Mouse (Mus musculus): ENCODE data around the gene Lrrc25.

The Lrrc25 gene

DNA sequence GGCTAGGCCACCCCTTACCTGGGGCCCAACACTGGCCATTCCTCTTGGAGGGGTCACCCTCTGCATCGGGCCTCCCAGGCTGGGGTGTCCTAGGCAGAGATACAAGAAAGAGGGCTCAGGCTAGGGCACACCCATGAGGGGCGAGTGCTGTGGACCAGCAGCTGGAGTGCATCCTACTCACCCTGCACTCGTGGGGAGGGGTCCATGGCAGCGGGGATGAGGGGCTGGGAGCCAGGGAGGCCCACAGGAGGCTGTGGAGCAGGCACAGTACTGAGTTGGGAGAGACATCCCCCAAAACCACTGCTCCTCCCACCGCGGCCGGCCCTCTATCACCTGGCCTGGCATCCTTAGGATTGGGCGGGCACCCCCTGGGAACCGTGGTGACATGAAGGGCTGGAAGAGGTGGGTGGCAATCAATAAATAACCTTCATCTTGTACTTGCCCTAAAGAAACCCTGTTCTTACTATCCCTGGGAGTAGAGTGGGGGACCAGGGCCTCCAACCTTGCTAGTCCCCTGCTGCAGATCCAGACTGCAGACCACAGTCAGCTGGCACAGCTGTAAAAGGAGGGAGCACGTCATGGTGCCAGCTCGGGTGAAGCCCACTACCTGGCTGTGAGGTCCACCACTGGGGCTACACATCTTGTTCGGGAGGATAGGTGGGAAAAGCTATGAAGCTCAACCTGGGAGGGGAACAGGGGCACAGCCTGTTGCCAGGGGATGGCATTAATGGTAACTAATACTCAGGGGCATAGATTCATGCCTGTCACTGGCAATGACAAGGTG lies 16.3 kb upstream of the Lrrc25 start:
- no peak for DNase-seq

DNA sequence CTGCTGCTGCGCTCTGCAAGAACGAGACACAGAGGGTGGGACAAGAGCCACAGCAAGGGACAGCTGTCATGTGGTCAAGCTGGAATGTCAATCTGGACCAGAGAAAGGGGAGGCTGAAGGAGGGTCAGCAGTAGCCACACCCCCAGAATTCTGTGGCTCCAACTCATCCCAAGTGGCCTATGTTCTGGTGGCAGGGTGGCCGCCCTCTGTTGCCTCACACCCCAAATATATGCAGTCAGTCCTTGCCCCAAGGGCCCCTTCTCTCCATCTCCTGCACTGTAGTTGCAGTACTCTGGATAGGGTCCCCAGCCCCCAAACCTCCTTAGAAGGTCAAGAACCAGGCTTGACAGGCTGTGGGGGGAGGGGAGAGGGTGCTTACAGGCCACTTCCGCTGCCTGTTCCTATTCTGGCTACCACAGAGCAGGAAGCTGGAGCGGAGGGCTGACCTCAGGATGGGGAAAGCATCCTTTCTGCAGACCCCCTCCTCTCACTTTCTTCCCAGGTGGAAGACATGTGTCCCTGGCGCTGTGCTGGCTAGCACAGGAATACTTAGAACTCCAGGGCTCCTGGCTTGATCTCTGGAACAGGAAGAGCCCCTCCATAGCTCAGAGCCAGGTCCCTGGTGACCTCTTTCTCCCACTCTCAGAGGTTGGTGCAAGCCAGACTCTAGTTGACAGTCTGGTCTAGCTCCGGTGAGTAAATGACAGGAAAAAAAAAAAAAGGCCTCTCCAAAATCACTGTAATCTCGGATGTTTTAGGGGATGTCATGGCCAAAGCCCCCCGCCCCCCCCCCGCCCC lies 15.3 kb upstream of the Lrrc25 start:
- DNase-seq, result no peak

DNA sequence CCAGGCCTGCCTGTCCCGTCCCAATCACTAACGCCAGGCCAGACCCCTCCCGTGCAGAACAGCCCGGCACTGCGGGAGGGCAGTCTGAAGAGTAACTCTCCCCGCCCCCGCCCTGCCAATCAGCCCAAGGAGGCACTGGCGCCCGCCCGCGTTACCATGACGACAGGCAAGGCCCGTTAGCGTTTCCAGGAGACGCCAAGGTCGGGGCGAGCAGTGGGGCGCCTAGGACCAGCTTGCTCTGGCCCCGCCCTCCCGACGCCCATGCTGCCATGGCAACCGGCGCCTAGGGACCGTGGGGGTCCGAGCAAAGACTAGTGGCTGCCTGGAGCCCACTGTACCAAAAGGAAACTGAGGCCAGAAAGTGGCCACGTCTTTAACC lies 14.7 kb upstream of the Lrrc25 start:
- peak; percentile 70 to 84 for DNase-seq

DNA sequence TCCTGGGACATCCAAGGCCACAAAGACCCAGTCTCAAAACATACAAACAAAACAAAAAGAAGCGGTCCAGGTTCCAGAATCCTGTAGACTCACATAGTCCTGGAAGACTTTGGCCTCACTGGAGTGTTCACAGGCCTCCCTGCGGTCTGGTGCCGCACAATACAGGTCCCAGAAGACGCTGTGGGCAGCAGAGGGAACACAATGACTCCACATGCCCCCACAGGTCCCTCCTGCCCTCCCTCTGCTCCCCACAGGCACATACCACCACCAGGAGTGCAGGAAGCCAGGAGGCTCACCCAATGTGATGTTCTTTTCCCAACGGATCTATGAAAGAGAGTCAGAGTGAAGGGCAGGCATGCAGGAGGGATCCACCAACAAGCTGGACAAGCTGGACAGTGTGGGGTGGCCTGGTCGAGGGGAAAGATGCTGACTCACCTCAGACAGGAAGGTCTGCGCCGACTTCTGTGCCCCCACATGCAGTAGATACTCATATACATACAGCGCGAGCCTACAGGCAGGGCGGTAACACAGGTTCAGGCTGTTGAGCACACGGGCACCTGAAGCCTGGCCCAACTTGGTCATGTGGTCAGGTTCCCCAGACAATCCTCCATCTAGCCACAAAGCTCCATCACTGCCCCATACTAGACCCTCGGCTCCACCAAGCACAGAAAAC lies 13.7 kb upstream of the Lrrc25 start:
- no peak for DNase-seq

DNA sequence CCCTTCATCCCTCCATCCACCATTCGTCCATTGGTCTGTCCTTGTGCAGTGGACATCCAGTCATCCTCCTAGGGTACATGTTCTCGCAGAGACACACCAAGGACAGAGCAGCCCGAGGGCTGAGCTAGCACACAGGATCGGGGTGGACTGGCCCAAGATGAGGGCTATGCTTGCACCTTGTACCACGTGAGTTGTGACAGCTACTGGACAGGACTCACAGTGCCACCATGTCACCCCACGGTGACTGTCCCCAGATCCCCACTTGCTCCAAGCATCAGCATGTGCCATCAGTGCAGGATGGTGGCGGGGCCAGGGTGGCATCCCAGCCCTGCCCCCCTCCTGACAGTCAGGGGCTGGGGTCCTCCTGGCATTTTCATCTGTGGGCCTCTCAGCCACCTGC lies 11.4 kb upstream of the Lrrc25 start:
- no peak for DNase-seq

DNA sequence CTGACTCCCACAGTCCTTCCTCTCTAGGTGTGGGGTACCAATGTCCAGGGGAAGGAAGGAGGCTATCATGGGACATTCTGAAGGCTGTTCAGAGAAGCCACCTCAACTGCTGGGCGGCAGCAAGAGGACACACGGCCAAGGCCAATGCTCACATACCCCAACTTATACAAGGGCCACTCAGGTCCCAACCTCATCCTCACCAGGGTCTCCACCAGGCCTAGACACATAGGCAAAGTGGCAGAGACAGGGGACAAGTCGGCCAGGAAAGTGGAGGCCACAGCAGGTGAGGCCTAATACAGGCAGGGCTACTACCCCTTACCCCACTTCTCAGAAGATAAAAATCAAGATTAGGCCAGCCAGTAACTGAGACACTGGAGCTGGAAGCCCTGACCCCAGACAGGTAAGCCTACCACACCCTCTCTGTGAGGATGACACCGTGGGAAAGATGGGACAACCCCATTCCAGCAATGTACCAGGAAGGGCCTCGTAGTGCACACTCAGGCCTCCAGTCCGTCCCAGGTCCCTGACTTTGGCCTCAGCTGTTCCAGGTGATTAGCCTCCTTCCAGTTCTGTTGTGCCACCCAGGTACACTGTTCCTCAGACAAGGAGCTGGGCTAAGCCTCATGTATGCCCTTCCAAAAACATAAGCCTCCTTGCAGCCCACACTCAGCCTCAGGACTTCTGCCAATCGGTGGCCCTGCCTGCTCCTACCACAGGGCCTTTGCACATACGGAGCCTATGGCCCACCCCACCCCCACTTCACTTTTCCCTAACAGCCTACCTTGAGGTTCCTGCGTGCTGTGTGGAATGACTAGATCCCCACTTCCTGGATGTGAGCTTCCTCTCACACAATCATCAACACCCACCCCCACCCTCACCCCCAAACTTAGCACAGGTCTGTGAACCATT lies 9.8 kb upstream of the Lrrc25 start:
- no peak for DNase-seq

DNA sequence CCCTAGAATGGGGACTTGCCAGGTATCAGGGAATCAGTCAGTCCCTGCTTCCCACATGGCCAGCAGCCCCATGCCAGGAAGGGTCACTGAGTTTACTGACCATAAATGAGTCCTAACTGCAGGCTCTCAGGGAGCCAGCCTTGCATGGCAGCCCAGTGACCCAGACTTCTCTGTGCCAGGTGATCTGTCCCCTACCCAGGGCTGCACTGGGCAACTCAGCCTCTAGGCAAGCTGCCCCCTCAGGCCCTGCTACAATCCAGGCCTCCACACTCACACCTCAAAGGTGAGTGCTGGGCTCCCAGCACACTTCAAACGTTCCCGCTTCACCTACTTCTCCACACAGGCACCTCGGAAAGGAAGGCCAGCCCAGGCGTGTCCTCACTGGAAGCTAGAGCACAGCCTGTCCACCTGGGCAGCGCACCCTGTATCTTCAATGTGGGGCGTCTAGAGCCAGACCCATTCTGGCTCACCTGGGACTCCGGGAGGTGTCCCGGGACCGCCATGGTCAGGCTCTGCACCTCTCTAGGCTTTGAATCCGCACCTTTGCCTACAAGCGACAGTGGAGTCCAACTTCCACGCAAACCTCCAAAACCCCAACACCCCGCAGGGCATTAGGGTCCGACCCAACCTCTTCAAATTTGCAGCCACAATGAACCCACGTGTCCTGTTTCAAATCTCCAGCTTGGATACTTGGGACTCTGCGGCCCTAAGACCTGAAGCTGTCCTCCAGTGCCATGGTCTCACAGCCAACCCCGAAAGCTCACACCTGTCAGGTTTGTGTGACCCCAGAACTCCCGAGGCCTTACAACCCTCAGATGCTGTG lies 9.0 kb upstream of the Lrrc25 start:
- no peak for DNase-seq

DNA sequence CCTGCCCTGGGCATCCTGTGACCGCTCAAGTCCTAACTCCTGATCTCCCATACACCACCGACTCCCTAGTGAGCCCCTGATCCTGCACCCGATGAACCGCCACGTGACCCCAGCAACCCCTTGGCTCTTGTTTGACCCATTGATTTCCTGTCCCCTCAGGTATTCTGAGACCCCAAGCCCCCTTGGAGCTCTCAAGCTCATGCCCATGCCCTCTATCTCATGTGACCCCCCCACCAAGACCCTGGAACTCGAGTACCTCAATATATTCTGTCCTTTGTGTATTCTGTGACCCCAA lies 8.4 kb upstream of the Lrrc25 start:
- DNase-seq, result peak in 1 of 2 experiments; percentile 13

DNA sequence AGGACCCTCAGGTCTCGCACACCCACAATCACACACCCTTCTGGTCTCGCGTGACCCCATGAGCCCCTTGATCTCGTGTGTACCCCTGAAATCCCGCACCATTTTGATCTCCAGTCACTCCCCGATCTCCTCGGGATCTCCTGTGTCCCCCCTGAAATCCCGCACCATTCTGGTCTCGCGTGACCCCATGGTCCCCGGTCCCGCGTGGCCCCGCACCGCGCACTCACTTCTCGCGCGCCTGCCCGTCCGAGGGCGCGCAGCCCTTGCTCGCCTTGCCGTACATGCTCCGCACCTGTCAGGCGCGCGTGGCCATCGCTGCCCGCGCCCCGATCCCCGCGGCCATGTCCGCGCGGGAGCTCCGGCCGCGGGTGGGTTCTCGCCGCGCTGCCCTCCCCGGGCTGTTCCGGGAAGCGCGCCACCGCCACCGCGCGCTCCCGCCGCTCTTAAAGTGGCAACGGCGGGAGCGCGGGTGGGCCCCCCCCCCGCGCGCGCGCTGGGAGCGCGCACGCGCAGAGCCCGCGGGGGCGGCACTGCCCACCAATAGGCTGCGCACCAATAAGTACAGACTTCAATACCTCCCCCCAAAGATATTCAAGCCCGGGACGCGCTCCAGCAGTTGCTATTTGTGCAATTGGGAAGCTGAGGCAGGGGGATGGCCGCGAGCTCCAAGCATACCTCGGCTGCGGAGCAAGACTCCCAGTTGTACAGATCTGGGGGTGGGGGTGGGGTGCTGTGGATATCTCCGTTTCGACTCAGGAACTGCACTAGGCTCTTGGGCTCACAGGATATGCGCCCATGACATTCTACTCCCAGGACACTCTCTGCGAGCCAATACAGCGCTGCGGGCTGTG lies 7.8 kb upstream of the Lrrc25 start:
- DNase-seq, result peak; percentile 45 to 64

DNA sequence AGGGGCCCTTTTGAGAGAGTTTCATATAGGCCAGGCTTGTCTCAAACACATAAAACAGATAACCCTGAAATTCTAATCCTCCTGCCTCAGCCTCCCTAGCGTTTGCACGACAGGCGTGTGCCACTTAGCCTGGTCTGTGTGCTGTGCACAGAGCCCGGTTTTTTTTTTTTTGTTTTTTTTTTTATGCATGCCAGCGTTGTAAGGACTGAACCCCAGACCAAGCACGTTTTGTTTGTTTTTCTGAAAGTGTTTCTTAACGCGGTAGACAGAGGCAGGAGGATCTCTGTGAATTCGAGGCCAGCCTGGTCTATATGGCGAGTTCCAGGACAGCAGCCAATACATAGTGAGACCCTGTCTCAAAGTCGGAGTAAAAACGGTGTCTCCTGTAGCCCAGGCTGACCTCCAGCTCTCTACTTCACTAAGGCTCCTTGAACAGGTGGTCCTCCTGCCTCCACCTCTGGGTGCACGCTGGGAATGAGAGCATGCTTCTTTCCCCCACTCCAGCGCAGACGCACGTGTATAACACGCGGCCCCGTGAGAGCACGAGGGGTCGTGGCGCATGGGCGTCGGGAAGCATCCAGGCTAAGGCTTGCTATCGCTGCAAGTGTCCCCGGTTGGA lies 7.1 kb upstream of the Lrrc25 start, which contains the start of gene Ssbp4:
TSS of gene Ssbp4 (minus strand) at position 124 of the 619 bp plus-strand sequence.
- peak in 1 of 2 experiments; percentile 10 for DNase-seq

DNA sequence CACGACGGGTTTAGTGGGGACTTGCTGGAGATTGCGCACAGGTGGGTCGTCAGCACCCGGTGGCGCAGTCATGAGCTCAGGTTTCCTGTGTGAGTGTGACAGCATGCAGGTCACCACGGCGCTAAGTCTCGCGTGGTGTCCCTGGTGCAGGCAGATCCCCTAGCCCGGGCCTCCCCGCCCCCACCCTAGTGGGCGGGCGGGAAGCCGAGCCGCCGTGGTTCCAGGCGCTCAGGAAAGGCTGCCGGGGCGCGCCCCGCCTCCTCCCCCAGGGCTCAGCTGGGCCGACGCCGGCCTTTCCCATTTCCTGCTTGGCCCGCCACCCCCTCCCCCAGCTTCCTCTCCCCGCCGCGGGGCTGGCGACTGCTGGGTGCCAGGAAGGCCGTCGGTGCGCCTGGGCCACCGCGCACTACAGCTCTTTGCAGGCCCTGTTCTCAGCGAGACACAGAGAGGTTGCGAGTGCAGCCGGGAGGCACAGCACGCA lies 6.5 kb upstream of the Lrrc25 start:
- DNase-seq, result peak in 1 of 2 experiments; percentile 16

DNA sequence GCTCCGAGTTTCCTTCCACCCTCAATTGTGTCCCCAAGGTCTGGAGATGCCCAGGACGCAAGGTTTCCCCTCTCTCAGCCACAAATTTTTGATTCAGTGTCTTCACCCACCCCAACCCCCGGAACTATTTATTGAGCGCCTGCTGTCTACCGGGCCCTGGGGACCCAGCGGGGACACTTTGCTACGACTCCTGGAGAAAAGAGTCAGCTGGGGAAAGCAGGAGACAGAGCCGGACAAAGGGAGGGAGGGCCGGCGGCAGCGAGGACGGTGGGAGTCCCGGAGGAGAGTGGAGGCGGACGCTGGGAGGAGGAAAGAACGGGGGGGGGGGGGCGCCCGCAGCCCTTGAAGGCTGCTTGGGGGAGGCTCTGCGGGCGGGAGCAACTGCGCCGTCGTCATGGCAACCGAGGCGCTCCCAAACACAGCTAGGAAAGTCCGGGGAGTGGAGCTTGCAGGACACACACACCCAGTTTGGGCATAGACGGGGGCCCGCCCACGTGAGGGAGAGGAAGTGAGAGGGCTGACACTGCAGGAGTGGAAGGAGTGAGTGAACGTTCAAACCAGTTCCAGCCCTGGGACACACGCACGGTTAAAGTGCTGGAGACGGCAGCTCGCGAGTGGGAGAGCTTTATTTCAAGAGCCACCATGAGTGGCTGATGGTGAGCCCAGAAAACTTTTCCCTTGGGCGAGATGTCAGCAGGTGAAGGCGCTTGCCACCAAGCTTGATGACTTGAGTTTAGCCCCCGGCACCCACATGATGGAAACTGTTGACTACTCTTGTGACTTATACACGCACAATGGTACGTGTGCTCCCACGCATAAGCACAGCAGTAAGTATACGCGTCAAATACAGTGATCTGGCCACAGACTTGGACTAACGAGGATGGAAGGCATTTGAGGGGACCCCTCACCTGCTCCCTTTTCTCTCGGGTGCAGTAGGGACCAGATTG lies 5.8 kb upstream of the Lrrc25 start:
- peak in 1 of 2 experiments; percentile 19 for DNase-seq

DNA sequence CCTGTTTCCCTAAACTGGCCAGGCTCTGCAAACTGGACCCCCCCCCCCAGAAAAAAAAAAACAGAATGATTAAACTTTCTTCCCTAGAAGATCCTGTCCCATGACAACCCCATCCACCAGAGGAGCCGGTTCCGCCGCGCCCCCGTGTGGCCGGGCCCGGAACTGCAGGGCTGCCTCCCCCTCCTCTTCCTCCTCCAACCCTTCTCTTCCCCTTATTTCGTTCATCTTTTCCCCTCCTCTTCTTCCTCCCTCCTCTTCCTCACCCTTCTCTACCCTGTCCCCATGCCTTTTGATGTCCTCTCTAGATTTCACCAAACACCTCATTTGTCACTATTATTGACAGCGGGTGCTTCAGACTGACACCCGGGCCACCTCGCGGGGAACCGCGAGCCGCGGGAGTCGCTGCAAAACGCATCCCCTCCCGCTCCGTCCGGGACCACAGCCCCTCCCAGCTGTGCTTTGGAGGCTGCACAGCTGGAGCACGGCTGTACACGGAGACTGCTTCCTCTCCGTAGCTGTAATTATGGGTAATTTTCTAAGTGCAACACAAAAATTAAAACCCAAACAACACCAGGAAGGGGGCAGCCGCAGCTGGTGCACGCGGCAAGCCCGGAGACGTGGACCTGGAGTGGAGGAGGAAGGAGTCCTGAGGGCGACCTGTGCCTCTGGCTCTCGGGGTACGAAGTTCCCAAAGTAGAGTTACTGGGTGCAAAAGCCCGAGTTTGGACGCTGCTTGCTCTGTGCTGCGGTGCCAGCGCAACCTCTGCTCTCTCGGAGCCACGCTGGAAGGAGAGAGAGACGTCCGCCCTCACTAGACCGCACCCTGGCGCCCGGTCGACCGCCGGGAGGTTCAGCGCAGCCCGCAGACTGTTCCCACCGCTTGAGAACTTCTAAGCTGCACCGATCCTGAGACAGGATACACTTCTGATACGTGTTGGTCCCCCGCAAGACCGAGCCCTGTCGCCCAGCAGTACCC lies 4.9 kb upstream of the Lrrc25 start:
- peak; percentile 74 to 81 for DNase-seq

DNA sequence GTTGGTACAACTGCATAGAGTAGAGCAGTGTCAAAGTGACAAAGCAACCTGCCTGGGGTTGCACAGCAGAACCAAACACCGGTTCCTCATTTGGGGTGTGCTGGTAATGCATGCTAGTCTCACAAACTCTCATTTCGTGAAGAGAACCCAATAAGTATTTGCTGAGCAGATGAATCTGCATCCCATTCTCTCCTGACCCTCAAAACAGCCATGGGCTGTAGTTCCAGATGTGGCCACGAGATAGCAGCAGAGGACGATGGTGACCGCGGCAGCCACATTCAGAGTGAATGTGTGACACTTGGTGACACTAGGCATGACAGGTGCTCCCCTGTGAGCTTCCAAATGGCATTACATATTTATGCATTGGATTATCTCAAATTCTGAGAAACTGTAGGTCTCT lies 4.1 kb upstream of the Lrrc25 start:
- DNase-seq, result peak; percentile 87 to 91

DNA sequence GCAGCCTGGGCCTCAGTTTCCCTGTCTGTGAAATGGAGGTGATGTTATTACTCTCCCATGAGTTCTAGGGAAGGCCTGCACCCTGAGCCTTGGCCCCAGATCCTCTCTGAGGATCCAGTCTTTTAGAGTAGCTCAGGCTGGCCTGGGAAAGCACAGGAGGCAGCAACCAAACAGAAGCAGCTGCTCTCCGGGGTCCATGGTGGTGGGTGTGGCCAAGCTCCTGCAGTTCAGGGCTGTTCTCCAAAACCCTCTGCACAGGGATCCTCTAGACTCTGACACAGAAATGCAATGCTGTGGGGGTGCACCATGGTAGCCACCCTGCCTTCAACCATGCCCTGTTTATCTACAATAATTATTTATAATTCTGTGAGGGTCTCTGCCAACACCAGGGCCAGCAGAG lies 2.2 kb upstream of the Lrrc25 start:
- DNase-seq, result no peak

DNA sequence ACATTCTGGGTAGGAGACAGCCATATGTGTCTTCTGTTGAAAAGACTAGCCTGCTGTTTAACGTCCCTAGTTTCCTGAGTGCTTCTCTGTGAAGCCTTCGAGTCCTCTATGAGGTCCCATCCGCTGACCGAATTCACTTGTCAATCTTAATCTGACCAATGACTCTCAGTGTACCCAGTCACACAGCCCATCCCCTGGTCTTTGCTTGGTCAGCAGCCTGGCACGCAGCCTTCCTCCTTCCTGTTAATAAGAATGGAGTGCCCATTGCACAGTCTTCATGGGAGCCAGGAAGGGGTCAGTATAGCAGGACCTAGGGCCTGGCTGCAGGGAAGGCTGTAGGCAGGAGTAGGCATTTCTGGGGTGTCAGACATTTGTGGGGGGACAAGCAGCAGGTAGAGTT lies 1.5 kb upstream of the Lrrc25 start:
- no peak for DNase-seq

DNA sequence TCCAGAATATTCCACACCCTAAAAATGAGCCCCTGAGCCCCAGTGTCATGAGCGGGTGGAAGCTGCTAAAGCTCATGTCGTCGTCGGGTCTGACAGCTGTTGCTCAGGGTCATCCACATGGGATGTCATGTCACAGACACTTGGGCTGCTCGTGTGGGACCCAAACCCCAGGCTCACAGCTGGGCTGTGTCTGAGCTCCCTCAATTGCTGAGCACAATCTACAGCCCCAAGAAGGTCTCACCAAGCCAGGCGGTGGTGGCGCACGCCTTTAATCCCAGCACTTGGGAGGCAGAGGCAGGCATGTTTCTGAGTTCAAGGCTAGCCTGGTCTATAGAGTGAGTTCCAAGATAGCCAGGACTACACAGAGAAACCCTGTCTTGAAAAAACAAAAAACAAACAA lies 674 bp upstream of the Lrrc25 start:
- no peak for DNase-seq

DNA sequence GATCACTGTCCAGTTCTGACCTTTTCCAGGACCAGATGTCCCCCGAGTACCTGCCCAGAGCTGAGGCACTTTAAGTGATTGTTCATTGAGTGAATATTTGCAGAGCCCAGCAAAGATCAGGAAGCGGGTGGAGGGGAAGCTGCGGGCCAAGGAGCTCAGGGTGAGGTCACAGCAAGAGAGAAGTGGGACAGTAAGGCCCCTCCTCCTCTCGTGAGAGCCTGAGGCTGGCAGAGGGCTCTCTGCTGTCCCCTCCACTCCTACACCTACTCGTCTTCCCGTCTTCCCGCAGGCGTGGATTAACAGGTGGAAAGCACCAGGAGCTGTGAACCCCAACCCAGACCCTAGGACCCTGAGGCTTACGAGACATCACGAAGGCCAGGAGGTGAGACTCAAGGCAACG lies 690 bp downstream of the Lrrc25 start:
- no peak for DNase-seq
